Mouse (Mus musculus) adrenal gland, adult 18-20 months (tissue): ENCODE results near the gene Sertad2. TPM values are rescaled to one million over a fixed set of nuclear protein-coding genes. Genes with fewer than 3 reads are reported as not detected.

Experiments used
- DNase-seq, 2 experiments: peaks; one replicate each; pipeline ENCODE4 v3.0.0; 2021 to 2022; ENCODE audit warnings: low spot score in 2 of 2
- long read RNA-seq, 2 experiments: library from polyadenylated mRNA; stranded (forward); transcript quantifications; one replicate each; pipeline ENCODE4 v2.0.0; 2021
- total RNA-seq, 2 experiments: library from RNA; stranded (reverse); gene quantifications; 1 replicate in 1 of 2; 2 replicates in 1 of 2; pipeline ENCODE4 v1.2.3; 2021

The Sertad2 gene
- 10 to 100 TPM in 1 of 2 experiments, 1 to 10 TPM in 1; 9.4 to 10.8 TPM for total RNA-seq
- long read RNA-seq, experiment 1, full-length matches to known transcripts, result 1 of 2 reads
- long read RNA-seq, experiment 1, partial matches to known transcripts, result 0 of 2 reads
- long read RNA-seq, experiment 1, other reads (novel, unspliced or antisense), result 1 of 2 reads
- long read RNA-seq, experiment 2, full-length matches to known transcripts, result 5 of 10 reads
- long read RNA-seq, experiment 2, partial matches to known transcripts, result 1 of 10 reads
- long read RNA-seq, experiment 2, other reads (novel, unspliced or antisense), result 4 of 10 reads

- DNase-seq, result peak; percentile 96 to 97
Measured at GRCm38 (mm10) chr11:20542739-20543452, at the start of gene Sertad2. Gene Sertad2 (plus strand): TSS chr11:20543253.

- DNase-seq, result no peak
Measured at GRCm38 (mm10) chr11:20493922-20494626, 49.0 kb upstream of the Sertad2 start.

- no peak for DNase-seq
Measured at GRCm38 (mm10) chr11:20500516-20500915, 42.5 kb upstream of the Sertad2 start.

GRCm38 (mm10) chr11:20501160-20501955 is 41.7 kb upstream of the Sertad2 start:
- no peak for DNase-seq

GRCm38 (mm10) chr11:20513574-20513973 is 29.5 kb upstream of the Sertad2 start:
- no peak for DNase-seq

- no peak for DNase-seq
Measured at GRCm38 (mm10) chr11:20514757-20515156, 28.3 kb upstream of the Sertad2 start.

GRCm38 (mm10) chr11:20521321-20521720 is 21.7 kb upstream of the Sertad2 start:
- no peak for DNase-seq

- DNase-seq, result no peak
Measured at GRCm38 (mm10) chr11:20522750-20523149, 20.3 kb upstream of the Sertad2 start.

GRCm38 (mm10) chr11:20524435-20524834 is 18.6 kb upstream of the Sertad2 start:
- no peak for DNase-seq

- no peak for DNase-seq
Measured at GRCm38 (mm10) chr11:20525909-20526308, 17.1 kb upstream of the Sertad2 start.

- DNase-seq, result no peak
Measured at GRCm38 (mm10) chr11:20527901-20528300, 15.2 kb upstream of the Sertad2 start.

- no peak for DNase-seq
Measured at GRCm38 (mm10) chr11:20531682-20531991, 11.4 kb upstream of the Sertad2 start.

GRCm38 (mm10) chr11:20531992-20532881 is 10.8 kb upstream of the Sertad2 start:
- peak; percentile 36 to 41 for DNase-seq

GRCm38 (mm10) chr11:20533231-20533630 is 9.8 kb upstream of the Sertad2 start:
- DNase-seq, result no peak

- DNase-seq, result no peak
Measured at GRCm38 (mm10) chr11:20537221-20537620, 5.8 kb upstream of the Sertad2 start.

- DNase-seq, result no peak
Measured at GRCm38 (mm10) chr11:20538496-20538895, 4.6 kb upstream of the Sertad2 start.

- no peak for DNase-seq
Measured at GRCm38 (mm10) chr11:20541280-20541679, 1.8 kb upstream of the Sertad2 start.

GRCm38 (mm10) chr11:20541995-20542637 is 937 bp upstream of the Sertad2 start:
- no peak for DNase-seq

- peak in 1 of 2 experiments; percentile 10 for DNase-seq
Measured at GRCm38 (mm10) chr11:20543453-20544120, 534 bp downstream of the Sertad2 start.
